Mouse (Mus musculus): Measurements from ENCODE around the gene Gm13304.
"Not testable (repeated sequence)": the region's sequence is repeated elsewhere in the genome, so short reads cannot be mapped to it uniquely, and the experiment has no call there.

Gene Gm13304

GRCm38 (mm10) chr4:42114517-42114916, at the start of gene Gm13304:
Gm13304 (plus strand) TSS chr4:42114817.
- DNase-seq: not testable (repeated sequence)

DNA sequence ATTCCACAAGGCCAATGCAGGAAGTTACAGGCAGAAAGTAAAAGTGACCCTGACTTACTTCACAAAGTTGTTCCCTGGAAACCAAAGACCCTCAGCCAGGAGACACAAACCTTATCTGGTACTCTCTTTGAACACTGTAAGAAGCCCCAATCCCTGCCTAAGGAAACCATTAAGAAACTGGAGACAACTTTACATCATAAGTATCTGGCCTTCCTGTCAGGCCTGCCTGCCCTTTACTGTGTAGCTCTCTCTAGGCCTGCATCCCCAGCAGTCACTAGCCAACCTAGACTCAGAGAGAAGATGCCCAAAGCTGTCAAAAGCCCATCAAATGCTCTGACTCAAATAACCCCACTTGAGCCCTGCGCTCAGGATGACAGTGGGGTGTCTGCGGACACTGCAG, 23.7 kb upstream of the Gm13304 start, which contains the start of gene Gm3893:
Gene Gm3893, plus strand, starts transcription at position 301 of the 400 bp plus-strand sequence.
- not testable (repeated sequence) for DNase-seq

- not testable (repeated sequence) for DNase-seq
Measured at GRCm38 (mm10) chr4:42153136-42153535, 38.5 kb downstream of the Gm13304 start, which contains the start of gene Gm13306. Gm13306 (plus strand) TSS chr4:42153436.
